ENCODE assay signal across 18 mouse cellular contexts in the genomic region with DNA sequence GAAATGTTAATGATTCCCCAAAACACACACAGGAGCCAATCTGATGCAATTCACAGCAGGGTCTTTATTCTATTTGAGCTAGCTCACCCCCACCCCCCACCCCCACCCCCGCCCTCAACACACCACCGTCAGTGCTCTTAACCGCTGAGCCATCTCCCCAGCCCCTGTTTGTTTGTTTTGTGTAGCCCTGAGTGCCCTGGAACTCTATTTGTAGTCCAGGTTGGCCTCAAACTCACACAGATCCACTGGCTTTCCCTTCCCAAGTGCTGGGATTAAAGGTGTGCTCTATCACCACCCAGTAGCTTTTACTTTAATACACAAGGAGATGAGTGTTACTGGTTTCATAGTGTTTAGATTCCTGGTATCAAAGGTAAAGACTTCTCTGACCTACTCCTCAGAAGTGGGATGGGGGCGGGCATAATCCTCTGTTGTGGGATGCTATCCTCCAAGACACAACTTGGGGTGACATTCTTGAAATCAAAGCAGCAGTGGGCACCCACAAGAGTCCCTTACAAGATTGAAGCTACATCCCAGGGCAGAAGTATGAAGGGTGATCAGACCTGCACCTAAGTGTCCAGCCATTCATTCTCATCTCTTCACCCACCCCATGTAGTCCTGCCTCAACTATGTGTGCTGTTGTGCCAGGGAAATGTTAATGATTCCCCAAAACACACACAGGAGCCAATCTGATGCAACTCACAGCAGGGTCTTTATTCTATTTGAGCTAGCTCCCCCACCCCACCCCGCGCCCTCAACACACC. TPM values are rescaled to one million over a fixed set of nuclear protein-coding genes. Genes with fewer than 3 reads are reported as not detected.
"Had no signal": no experiment of that assay in that cellular context is flagged by ENCODE, and none has a peak within 500 bp of the region (broad histone marks: within the 10 kb centered on the region; RNA-seq: fewer than 3 reads in every experiment).

No protein-coding gene starts in this region.

- H3K4me3 ChIP-seq: limb, embryonic 10.5 days; limb, embryonic 13.5 days; lung, embryonic 15.5 days; neural tube, embryonic 12.5 days had no signal

- H3K4me2 ChIP-seq: limb, embryonic 13.5 days; lung, embryonic 15.5 days; midbrain, embryonic 11.5 days; neural tube, embryonic 12.5 days had no signal

- ATAC-seq: intestine, embryonic 16.5 days had no signal

- H3K9me3 ChIP-seq: limb, embryonic 10.5 days; limb, embryonic 13.5 days; lung, embryonic 15.5 days; neural tube, embryonic 12.5 days had no signal

- DNase-seq: kidney, adult 18-20 months; kidney, adult 9 months; kidney, postnatal 14 days; kidney, postnatal 4 days; lung, adult 18-20 months; lung, postnatal 14 days; lung, postnatal 4 days; midbrain, embryonic 14.5 days; retina, postnatal 1 day; thymus, adult 18-20 months; thymus, postnatal 36 days had no signal

- H3K9ac ChIP-seq: limb, embryonic 13.5 days; lung, embryonic 15.5 days; neural tube, embryonic 12.5 days had no signal

- H3K36me3 ChIP-seq: limb, embryonic 10.5 days; limb, embryonic 13.5 days; lung, embryonic 15.5 days; neural tube, embryonic 12.5 days had no signal

- H3K27me3 ChIP-seq: limb, embryonic 13.5 days; lung, embryonic 15.5 days; neural tube, embryonic 12.5 days had no signal

- H3K27ac ChIP-seq: limb, embryonic 10.5 days; limb, embryonic 13.5 days; lung, embryonic 15.5 days; neural tube, embryonic 12.5 days had no signal

RNA-seq across cellular contexts. Expression of gene Gm28035, which starts 28.8 kb away (rescaled TPM):
- total RNA-seq: megakaryocyte progenitor cell, adult 5-6 weeks had no signal
